21 mouse cellular contexts compared by ENCODE assay signal in the genomic region with DNA sequence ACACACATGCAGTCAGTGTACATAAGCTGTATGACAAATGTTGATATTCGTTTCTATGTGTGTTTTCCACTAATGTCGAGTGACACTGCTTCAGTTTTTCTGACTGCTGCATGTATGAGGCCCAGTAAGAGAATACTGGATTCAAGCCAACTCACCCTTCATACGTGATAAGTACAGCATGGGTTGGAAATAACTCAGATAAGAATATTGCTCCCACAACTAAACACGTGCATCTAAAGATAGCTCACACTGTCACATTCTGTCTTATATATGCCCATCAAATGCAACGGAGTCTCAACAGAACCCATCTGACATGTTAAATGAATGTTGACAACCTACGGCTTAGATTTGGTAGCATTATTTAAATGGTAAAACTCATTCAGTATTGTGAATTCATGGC.
A peak's percentile ranks its signal among the peaks of the same experiment; 100 is the strongest.
DNase-seq lines count a peak whose midpoint lies in the region; ATAC-seq and TF ChIP-seq lines count a peak whose summit lies in the region.
"Had no signal": no experiment of that assay in that cellular context is flagged by ENCODE, and none has a peak within 500 bp of the region (broad histone marks: within the 10 kb centered on the region; RNA-seq: fewer than 3 reads in every experiment).

No protein-coding gene starts in this region.

- TF ChIP-seq CTCF in heart, postnatal 0 days (IDR thresholded peaks at IDR 0.05; ENCODE audit: low read depth) = no peak
- TF ChIP-seq CTCF in brain, embryonic 14.5 days (IDR thresholded peaks at IDR 0.05; ENCODE audit: borderline replicate concordance, extremely low read depth, insufficient read depth, insufficient read length) = no peak
- no peak for TF ChIP-seq CTCF in midbrain, postnatal 0 days (IDR thresholded peaks at IDR 0.05)

- H3K27ac ChIP-seq in forebrain, embryonic 15.5 days (replicated peaks) = peak overlapping the region; percentile 49; the same call in 1 of the 2 replicates
- H3K27ac ChIP-seq in forebrain, embryonic 11.5 days (ENCODE audit: low read depth, low read length) = no peak overlapping the region
- H3K27ac ChIP-seq in heart, postnatal 0 days (ENCODE audit: low read depth) = no peak overlapping the region
- H3K27ac ChIP-seq in liver, embryonic 16.5 days (ENCODE audit: low read length) = peak overlapping the region; percentile 73
- H3K27ac ChIP-seq in midbrain, postnatal 0 days (ENCODE audit: low read depth, low read length) = no peak overlapping the region
- H3K27ac ChIP-seq: embryonic facial prominence, embryonic 10.5 days; hindbrain, postnatal 0 days; limb, embryonic 12.5 days; midbrain, embryonic 15.5 days had no signal

- TF ChIP-seq EP300 in heart, postnatal 0 days (IDR thresholded peaks at IDR 0.05; ENCODE audit: low read depth) = peak; percentile 58; the same call in 1 of the 2 replicates

- no peaks in the 10 kb centered on the region for H3K36me3 ChIP-seq in forebrain, embryonic 15.5 days
- no peaks in the 10 kb centered on the region for H3K36me3 ChIP-seq in forebrain, embryonic 11.5 days (ENCODE audit: control insufficient read depth, insufficient read depth, low read length)
- no peaks in the 10 kb centered on the region for H3K36me3 ChIP-seq in heart, postnatal 0 days (replicated peaks; ENCODE audit: control insufficient read depth, insufficient read depth, low read length)
- no peaks in the 10 kb centered on the region for H3K36me3 ChIP-seq in liver, embryonic 16.5 days (ENCODE audit: control insufficient read depth, insufficient read depth)
- no peaks in the 10 kb centered on the region for H3K36me3 ChIP-seq in midbrain, postnatal 0 days (ENCODE audit: insufficient read depth, low read length)
- H3K36me3 ChIP-seq: embryonic facial prominence, embryonic 10.5 days; limb, embryonic 12.5 days; midbrain, embryonic 15.5 days had no signal

- 66% methylated on average over 6 of the region's 6 CpGs for WGBS in forebrain, embryonic 15.5 days
- 92% methylated on average over 6 of the region's 6 CpGs for WGBS in forebrain, embryonic 11.5 days
- 14% methylated on average over 6 of the region's 6 CpGs for WGBS in heart, postnatal 0 days
- 29% methylated on average over 6 of the region's 6 CpGs for WGBS in liver, embryonic 16.5 days (ENCODE audit: insufficient replicate concordance)
- WGBS in midbrain, postnatal 0 days = 77% methylated on average over 6 of the region's 6 CpGs

- H3K4me2 ChIP-seq in forebrain, embryonic 15.5 days (replicated peaks) = no peak overlapping the region
- no peak overlapping the region for H3K4me2 ChIP-seq in forebrain, embryonic 11.5 days (ENCODE audit: low read depth, low read length, severe bottlenecking)
- no peak overlapping the region for H3K4me2 ChIP-seq in heart, postnatal 0 days (ENCODE audit: low read depth, low read length)
- H3K4me2 ChIP-seq in liver, embryonic 16.5 days (ENCODE audit: low read depth, low read length) = 0 out of 2 replicates have a peak overlapping the region, but pooled peaks have one; percentile 5
- H3K4me2 ChIP-seq in midbrain, postnatal 0 days (ENCODE audit: low read depth, low read length, poor library complexity, severe bottlenecking) = no peak overlapping the region
- H3K4me2 ChIP-seq: limb, embryonic 12.5 days; midbrain, embryonic 15.5 days had no signal

- no peak for DNase-seq in forebrain, embryonic 11.5 days (ENCODE audit: low spot score)
- peak; percentile 71 for DNase-seq in heart, postnatal 0 days (ENCODE audit: low spot score)
- no peak for DNase-seq in heart, adult 11 months
- DNase-seq in brain, embryonic 14.5 days (ENCODE audit: low read depth) = peak; percentile 51
- DNase-seq in midbrain, postnatal 0 days (ENCODE audit: low spot score) = no peak
- no peak for DNase-seq in thymus, postnatal 4 days
- DNase-seq: adrenal gland, adult 2 months; cerebellum, adult 11 months; cerebellum, postnatal 14 days; kidney, adult 11 months; kidney, postnatal 10 days; thymus, postnatal 25 days had no signal

- H3K4me1 ChIP-seq in forebrain, embryonic 15.5 days = peaks cover 15% of the 10 kb centered on the region
- no peaks in the 10 kb centered on the region for H3K4me1 ChIP-seq in forebrain, embryonic 11.5 days (replicated peaks; ENCODE audit: control insufficient read depth, insufficient read depth, low read length)
- H3K4me1 ChIP-seq in heart, postnatal 0 days (ENCODE audit: control insufficient read depth, insufficient read depth) = peaks cover 20% of the 10 kb centered on the region
- peaks cover 25% of the 10 kb centered on the region for H3K4me1 ChIP-seq in liver, embryonic 16.5 days (ENCODE audit: control insufficient read depth, low read depth, low read length)
- H3K4me1 ChIP-seq in midbrain, postnatal 0 days (ENCODE audit: insufficient read depth, low read length) = peaks cover 6% of the 10 kb centered on the region
- H3K4me1 ChIP-seq: embryonic facial prominence, embryonic 10.5 days; limb, embryonic 12.5 days had no signal

- no peak overlapping the region for H3K9ac ChIP-seq in forebrain, embryonic 15.5 days (replicated peaks)
- no peak overlapping the region for H3K9ac ChIP-seq in forebrain, embryonic 11.5 days (ENCODE audit: low read length)
- H3K9ac ChIP-seq in heart, postnatal 0 days (replicated peaks; ENCODE audit: low read depth, low read length) = no peak overlapping the region
- H3K9ac ChIP-seq in liver, embryonic 16.5 days (ENCODE audit: low read depth, low read length) = no peak overlapping the region
- no peak overlapping the region for H3K9ac ChIP-seq in midbrain, postnatal 0 days (replicated peaks; ENCODE audit: low read length, poor library complexity, severe bottlenecking)
- H3K9ac ChIP-seq: limb, embryonic 12.5 days; midbrain, embryonic 15.5 days had no signal

- no peak for TF ChIP-seq POLR2A in brain, embryonic 14.5 days (IDR thresholded peaks at IDR 0.05; ENCODE audit: borderline replicate concordance, extremely low read depth, insufficient read depth, insufficient read length, poor library complexity, severe bottlenecking)

- no peaks in the 10 kb centered on the region for H3K9me3 ChIP-seq in forebrain, embryonic 15.5 days
- H3K9me3 ChIP-seq in forebrain, embryonic 11.5 days (ENCODE audit: control insufficient read depth, low read length) = no peaks in the 10 kb centered on the region
- H3K9me3 ChIP-seq in heart, postnatal 0 days (replicated peaks; ENCODE audit: control insufficient read depth, low read length) = no peaks in the 10 kb centered on the region
- H3K9me3 ChIP-seq in liver, embryonic 16.5 days (replicated peaks; ENCODE audit: control insufficient read depth, low read length) = no peaks in the 10 kb centered on the region
- no peaks in the 10 kb centered on the region for H3K9me3 ChIP-seq in midbrain, postnatal 0 days (ENCODE audit: low read length)
- H3K9me3 ChIP-seq: embryonic facial prominence, embryonic 10.5 days; limb, embryonic 12.5 days; midbrain, embryonic 15.5 days had no signal

- ATAC-seq in forebrain, embryonic 15.5 days (replicated peaks) = no peak
- ATAC-seq in forebrain, embryonic 11.5 days (replicated peaks; ENCODE audit: low FRiP score) = no peak
- ATAC-seq in heart, postnatal 0 days (ENCODE audit: insufficient read depth, low read depth) = peak; percentile 77
- peak; percentile 89 for ATAC-seq in liver, embryonic 16.5 days (ENCODE audit: low read depth)
- ATAC-seq in midbrain, postnatal 0 days (ENCODE audit: low FRiP score) = no peak
- ATAC-seq: hindbrain, postnatal 0 days; lung, postnatal 0 days; midbrain, embryonic 15.5 days had no signal

- no peaks in the 10 kb centered on the region for H3K27me3 ChIP-seq in forebrain, embryonic 15.5 days
- H3K27me3 ChIP-seq in forebrain, embryonic 11.5 days (ENCODE audit: control insufficient read depth, insufficient read depth, low read length) = no peaks in the 10 kb centered on the region
- H3K27me3 ChIP-seq in heart, postnatal 0 days (ENCODE audit: control insufficient read depth, insufficient read depth, low read length) = no peaks in the 10 kb centered on the region
- no peaks in the 10 kb centered on the region for H3K27me3 ChIP-seq in liver, embryonic 16.5 days (ENCODE audit: control insufficient read depth, insufficient read depth, low read depth, low read length)
- H3K27me3 ChIP-seq in midbrain, postnatal 0 days (ENCODE audit: insufficient read depth, low read length) = no peaks in the 10 kb centered on the region
- H3K27me3 ChIP-seq: CH12.LX; limb, embryonic 12.5 days; midbrain, embryonic 15.5 days had no signal

- no peak overlapping the region for H3K4me3 ChIP-seq in forebrain, embryonic 15.5 days
- no peak overlapping the region for H3K4me3 ChIP-seq in forebrain, embryonic 11.5 days (ENCODE audit: low read depth, low read length)
- no peak overlapping the region for H3K4me3 ChIP-seq in heart, postnatal 0 days (ENCODE audit: low read depth, low read length)
- no peak overlapping the region for H3K4me3 ChIP-seq in liver, embryonic 16.5 days (ENCODE audit: low read depth, low read length)
- H3K4me3 ChIP-seq in midbrain, postnatal 0 days (ENCODE audit: low read depth, low read length) = no peak overlapping the region
- H3K4me3 ChIP-seq: embryonic facial prominence, embryonic 10.5 days; erythroblast, embryonic 14.5 days; limb, embryonic 12.5 days; midbrain, embryonic 15.5 days had no signal

Comparison
In these comparisons a context has a peak if more than half of its experiments do, and no peak if none do; other contexts are left out.
1. H3K27ac ChIP-seq: peak in forebrain, embryonic 15.5 days (single experiment) and liver, embryonic 16.5 days (single experiment); none in forebrain, embryonic 11.5 days (single experiment), heart, postnatal 0 days (single experiment) and midbrain, postnatal 0 days (single experiment).
2. DNase-seq: peak in heart, postnatal 0 days (single experiment) and brain, embryonic 14.5 days (single experiment); none in forebrain, embryonic 11.5 days (single experiment), heart, adult 11 months (single experiment), midbrain, postnatal 0 days (single experiment) and thymus, postnatal 4 days (single experiment).
3. ATAC-seq: peak in heart, postnatal 0 days (single experiment) and liver, embryonic 16.5 days (single experiment); none in forebrain, embryonic 15.5 days (single experiment), forebrain, embryonic 11.5 days (single experiment) and midbrain, postnatal 0 days (single experiment).